Mouse (Mus musculus) intestine, postnatal 0 days (tissue): ENCODE data around the gene C1ql4. TPM values are rescaled to one million over a fixed set of nuclear protein-coding genes. Genes with fewer than 3 reads are reported as not detected.
A peak's percentile ranks its signal among the peaks of the same experiment; 100 is the strongest.

Experiments used
- ATAC-seq: fragments of 200-750 bp; cut with Nextera tagmentation; 2 replicates; pipeline ENCODE4 v1.8.0; 2017; ENCODE audit warnings: mild to moderate bottlenecking, moderate TSS enrichment, moderate library complexity
- H3K27ac ChIP-seq: fragments of 300-500 bp; sonication (generic); 2 replicates; pipeline ENCODE4 v1.5.1; 2014; ENCODE audit warnings: mild to moderate bottlenecking, low read depth, low read length, moderate library complexity
- H3K27me3 ChIP-seq: fragments of 300-500 bp; sonication (generic); replicated peaks from 2 replicates; pipeline ENCODE4 v1.6.1; 2014; ENCODE audit warnings: low read length, mixed read lengths; ENCODE audit not compliant: control insufficient read depth, insufficient read depth
- H3K36me3 ChIP-seq: fragments of 300-500 bp; sonication (generic); 2 replicates; pipeline ENCODE4 v1.6.1; 2014; ENCODE audit warnings: mild to moderate bottlenecking, moderate library complexity; ENCODE audit not compliant: control insufficient read depth, insufficient read depth
- H3K4me1 ChIP-seq: fragments of 300-500 bp; sonication (generic); replicated peaks from 2 replicates; pipeline ENCODE4 v1.6.1; 2014; ENCODE audit warnings: antibody characterized with exemption, low read length, mixed read lengths; ENCODE audit not compliant: control insufficient read depth, insufficient read depth
- H3K4me2 ChIP-seq: fragments of 300-500 bp; sonication (generic); replicated peaks from 2 replicates; pipeline ENCODE4 v1.6.1; 2014; ENCODE audit warnings: low read depth, mild to moderate bottlenecking, moderate library complexity
- H3K4me3 ChIP-seq: fragments of 300-500 bp; sonication (generic); 2 replicates; pipeline ENCODE4 v1.5.1; 2014; ENCODE audit warnings: low read depth, low read length
- H3K9ac ChIP-seq: fragments of 300-500 bp; sonication (generic); 2 replicates; pipeline ENCODE4 v1.6.1; 2014; ENCODE audit warnings: mild to moderate bottlenecking, low read depth, low read length
- H3K9me3 ChIP-seq: fragments of 300-500 bp; sonication (generic); 2 replicates; pipeline ENCODE4 v1.6.1; 2016; ENCODE audit warnings: mixed run types; ENCODE audit not compliant: control insufficient read depth
- CTCF ChIP-seq: sonication (generic); IDR thresholded peaks from 2 replicates; pipeline ENCODE4 v1.5.1; 2016; ENCODE audit warnings: low read depth, mild to moderate bottlenecking, control low read depth, antibody characterized with exemption, moderate library complexity
- WGBS: fragments of 180-500 bp; shearing (Covaris S2); extraction: QIAGEN DNeasy Blood & Tissue Kit; methylation state at CpG from one replicate; pipeline ENCODE4 v1.1.7; 2014; 5-methylcytosine and 5-hydroxymethylcytosine counted together
- polyA plus RNA-seq: library from polyadenylated mRNA; unstranded; fragments of >200 nt; fragmentation: Nextera tagmentation; extraction: Ambion mirVana; gene quantifications from 2 replicates; pipeline ENCODE4 v1.2.1, GENCODE M21; 2015

C1ql4 gene
- polyA plus RNA-seq, 1 experiment from 2014 or later = 0.10 TPM

GRCm38 (mm10) chr15:99089069-99089468, 1.5 kb upstream of the C1ql4 start:
- Histone ChIP-seq H3K9me3 (no peaks in the 10 kb centered on the region), H3K4me2 (peak overlapping the region; percentile 57; the same call in 1 of the 2 replicates), H3K4me1 (0 out of 2 replicates have a peak, but pooled peaks cover 7% of the 10 kb centered on the region), H3K36me3 (no peaks in the 10 kb centered on the region), H3K9ac (no peak overlapping the region), H3K27me3 (peaks cover 65% of the 10 kb centered on the region), H3K4me3 (no peak overlapping the region), H3K27ac (no peak overlapping the region)
- WGBS = 26% methylated on average over 14 of the region's 14 CpGs
- no peak for ATAC-seq
- no peak for TF ChIP-seq CTCF

- Histone ChIP-seq H3K9me3 (no peaks in the 10 kb centered on the region), H3K27ac (no peak overlapping the region), H3K36me3 (no peaks in the 10 kb centered on the region), H3K27me3 (peaks cover 57% of the 10 kb centered on the region), H3K4me2 (peak overlapping the region; percentile 57), H3K4me1 (0 out of 2 replicates have a peak, but pooled peaks cover 4% of the 10 kb centered on the region), H3K9ac (no peak overlapping the region), H3K4me3 (peak overlapping the region; percentile 33)
- WGBS = under 1% methylated on average over 27 of the region's 27 CpGs
- ATAC-seq = peak; percentile 34
- peak; percentile 93 for TF ChIP-seq CTCF
These were observed 675 bp upstream of the C1ql4 start for GRCm38 (mm10) chr15:99088292-99088691.

DNA sequence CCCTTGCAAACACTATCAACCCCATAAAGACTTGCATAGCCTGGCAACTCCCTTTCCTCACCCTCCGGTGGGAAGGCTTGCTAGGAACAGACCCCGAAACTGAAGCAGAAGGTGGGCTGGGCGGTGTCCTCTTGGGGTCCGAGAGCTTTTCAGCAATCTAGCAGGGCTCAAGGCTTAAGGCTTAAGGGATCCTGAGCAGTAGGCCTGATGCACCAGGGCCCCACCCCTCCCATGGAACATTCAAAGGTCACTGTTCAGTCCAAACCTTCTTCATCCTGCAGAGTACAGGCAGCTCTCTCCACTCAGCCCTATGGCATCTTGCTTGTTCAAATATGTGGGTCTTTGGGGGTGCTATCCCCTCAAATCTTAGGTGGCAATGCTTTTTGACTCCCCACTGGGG, 1.6 kb downstream of the C1ql4 start:
- 0 out of 2 replicates have a peak, but pooled peaks cover 4% of the 10 kb centered on the region for H3K4me1 ChIP-seq
- no peaks in the 10 kb centered on the region for H3K9me3 ChIP-seq
- TF ChIP-seq CTCF = no peak
- ATAC-seq = no peak
- peaks cover 40% of the 10 kb centered on the region for H3K27me3 ChIP-seq
- H3K27ac ChIP-seq = no peak overlapping the region
- no peak overlapping the region for H3K4me2 ChIP-seq
- H3K9ac ChIP-seq = no peak overlapping the region
- WGBS = 77% methylated on average over 4 of the region's 4 CpGs
- H3K36me3 ChIP-seq = 0 out of 2 replicates have a peak, but pooled peaks cover 2% of the 10 kb centered on the region
- no peak overlapping the region for H3K4me3 ChIP-seq

DNA sequence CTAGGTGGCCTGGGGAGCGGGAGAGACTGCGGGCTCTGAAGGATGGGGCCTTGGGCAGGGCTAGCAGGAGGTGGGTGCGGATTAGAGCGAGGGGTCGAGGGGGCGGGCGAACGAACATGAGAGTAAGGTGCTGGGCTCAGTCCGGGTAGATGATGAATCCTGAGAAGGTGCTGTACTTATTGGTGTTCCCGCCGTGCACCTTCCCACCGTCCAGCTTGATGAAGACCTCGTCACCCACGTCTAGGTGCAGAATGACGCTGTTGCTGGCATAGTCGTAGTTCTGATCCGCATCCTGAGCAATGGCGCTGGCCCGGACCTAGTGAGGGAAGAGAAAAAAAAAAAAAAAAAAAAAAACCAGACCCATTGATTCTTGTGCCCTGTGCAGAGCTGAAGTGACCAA, 3.0 kb downstream of the C1ql4 start:
- ATAC-seq = no peak; the same call in 1 of the 2 replicates
- Histone ChIP-seq H3K4me1 (0 out of 2 replicates have a peak, but pooled peaks cover 4% of the 10 kb centered on the region), H3K4me2 (peak overlapping the region; percentile 54), H3K9ac (no peak overlapping the region), H3K9me3 (no peaks in the 10 kb centered on the region), H3K4me3 (no peak overlapping the region), H3K27ac (0 out of 2 replicates have a peak overlapping the region, but pooled peaks have one; percentile 29), H3K27me3 (peaks cover 34% of the 10 kb centered on the region), H3K36me3 (peaks cover 11% of the 10 kb centered on the region; the same call in 1 of the 2 replicates)
- 23% methylated on average over 19 of the region's 19 CpGs for WGBS
- no peak for TF ChIP-seq CTCF

- H3K36me3 ChIP-seq = peaks cover 11% of the 10 kb centered on the region; the same call in 1 of the 2 replicates
- peaks cover 28% of the 10 kb centered on the region for H3K27me3 ChIP-seq
- H3K9ac ChIP-seq = no peak overlapping the region
- peak overlapping the region; percentile 54 for H3K4me2 ChIP-seq
- H3K4me3 ChIP-seq = no peak overlapping the region
- H3K4me1 ChIP-seq = 0 out of 2 replicates have a peak, but pooled peaks cover 4% of the 10 kb centered on the region
- ATAC-seq = peak; percentile 76
- TF ChIP-seq CTCF = no peak
- no peaks in the 10 kb centered on the region for H3K9me3 ChIP-seq
- peak overlapping the region; percentile 29; the same call in 1 of the 2 replicates for H3K27ac ChIP-seq
- 10% methylated on average over 11 of the region's 11 CpGs for WGBS
These were observed 3.6 kb downstream of the C1ql4 start for GRCm38 (mm10) chr15:99083867-99084557.

DNA sequence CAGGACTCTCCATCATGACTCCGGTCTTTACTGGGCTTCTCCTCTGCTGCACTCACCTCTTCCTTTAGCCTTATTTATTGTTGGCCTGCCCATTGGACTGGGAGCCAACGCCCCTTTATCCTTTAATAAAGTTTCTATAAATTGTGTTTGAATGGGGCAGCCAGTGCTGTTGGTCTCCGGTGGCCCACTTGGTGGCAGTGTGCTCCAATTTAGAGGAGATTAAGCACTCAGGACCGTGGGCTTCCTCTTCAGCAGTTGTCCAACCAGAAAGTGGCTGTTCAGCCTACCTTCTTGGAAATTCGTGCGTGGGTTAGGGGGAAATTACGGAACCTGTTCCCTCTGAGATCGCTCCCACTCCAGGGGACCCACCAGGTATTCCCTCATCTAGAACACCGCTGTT, 4.4 kb downstream of the C1ql4 start:
- TF ChIP-seq CTCF = peak; percentile 82
- H3K27me3 ChIP-seq = peaks cover 21% of the 10 kb centered on the region
- ATAC-seq = no peak
- H3K9me3 ChIP-seq = no peaks in the 10 kb centered on the region
- H3K36me3 ChIP-seq = peaks cover 11% of the 10 kb centered on the region; the same call in 1 of the 2 replicates
- H3K4me1 ChIP-seq = peaks cover 4% of the 10 kb centered on the region; the same call in 1 of the 2 replicates
- H3K9ac ChIP-seq = no peak overlapping the region
- no peak overlapping the region; the same call in 1 of the 2 replicates for H3K27ac ChIP-seq
- H3K4me3 ChIP-seq = no peak overlapping the region
- WGBS = 63% methylated on average over 9 of the region's 9 CpGs
- peak overlapping the region; percentile 54 for H3K4me2 ChIP-seq
